In genomic region chr6:125685420-125685819, GRCm38 (mm10) we compare ENCODE assay signal across 23 mouse cellular contexts. TPM values are rescaled to one million over a fixed set of nuclear protein-coding genes. Genes with fewer than 3 reads are reported as not detected.
"Had no signal": no experiment of that assay in that cellular context is flagged by ENCODE, and none has a peak within 500 bp of the region (broad histone marks: within the 10 kb centered on the region; RNA-seq: fewer than 3 reads in every experiment).

No protein-coding gene starts in this region.

- H3K9me3 ChIP-seq: limb, embryonic 12.5 days; limb, embryonic 15.5 days; liver, embryonic 13.5 days; midbrain, embryonic 12.5 days; midbrain, embryonic 15.5 days; neural tube, embryonic 13.5 days had no signal

- H3K27me3 ChIP-seq: midbrain, embryonic 12.5 days; midbrain, embryonic 15.5 days had no signal

- H3K4me1 ChIP-seq: liver, embryonic 13.5 days had no signal

- DNase-seq: kidney, adult 2 months; kidney, postnatal 25 days; layer of hippocampus, postnatal 36 days; left cerebral cortex, postnatal 4 days; liver, embryonic 13.5 days; lung, adult 2 months; retina, postnatal 1 day; right cerebral cortex, postnatal 25 days; thymus, adult 18-20 months; thymus, postnatal 14 days; thymus, postnatal 4 days had no signal

- H3K27ac ChIP-seq: kidney, postnatal 0 days; left cerebral cortex, adult 2 months; limb, embryonic 12.5 days; limb, embryonic 15.5 days; liver, embryonic 13.5 days; midbrain, embryonic 12.5 days; midbrain, embryonic 15.5 days; neural tube, embryonic 13.5 days had no signal

- ATAC-seq: intestine, postnatal 0 days; midbrain, embryonic 15.5 days had no signal

- H3K4me3 ChIP-seq: left cerebral cortex, adult 2 months; limb, embryonic 12.5 days; limb, embryonic 15.5 days; liver, embryonic 13.5 days; midbrain, embryonic 12.5 days; midbrain, embryonic 15.5 days; myocyte; neural tube, embryonic 13.5 days had no signal

- H3K36me3 ChIP-seq: limb, embryonic 12.5 days; limb, embryonic 15.5 days; liver, embryonic 13.5 days; midbrain, embryonic 12.5 days; midbrain, embryonic 15.5 days; neural tube, embryonic 13.5 days had no signal

RNA-seq across cellular contexts. Expression of gene Ano2, which starts 4.8 kb away (rescaled TPM):
- total RNA-seq: neutrophil, adult 5-6 weeks had no signal
- polyA plus RNA-seq: limb, embryonic 12.5 days; liver, embryonic 16.5 days; myocyte; spleen, adult 2 months had no signal
